Mouse (Mus musculus): Measurements from ENCODE around the gene Neurl2. TPM values are rescaled to one million over a fixed set of nuclear protein-coding genes. Genes with fewer than 3 reads are reported as not detected.
A peak's percentile ranks its signal among the peaks of the same experiment; 100 is the strongest.
"Not testable (repeated sequence)": the region's sequence is repeated elsewhere in the genome, so short reads cannot be mapped to it uniquely, and the experiment has no call there.

Gene Neurl2
- polyA plus RNA-seq, 1 experiment from 2014 or later = 6.6 TPM

DNA sequence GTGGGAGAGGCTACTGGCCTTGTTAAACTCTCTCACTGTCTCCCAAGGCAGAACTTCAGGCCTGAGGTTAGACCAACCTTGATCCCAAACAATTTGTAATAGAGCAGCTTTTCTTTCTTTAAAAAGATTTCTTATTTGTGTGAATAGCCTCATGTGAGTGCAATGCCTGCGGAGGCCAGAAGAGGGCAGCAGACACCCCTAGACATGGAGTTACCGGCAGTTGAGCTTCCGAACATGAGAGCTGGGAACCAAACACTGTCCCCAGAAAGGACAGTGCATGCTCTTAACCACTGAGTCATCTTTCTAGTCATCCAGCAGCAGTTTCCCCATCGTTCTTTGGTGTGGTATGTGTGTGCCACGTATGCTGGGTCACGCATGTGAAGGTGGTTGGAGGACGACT lies 34.3 kb upstream of the Neurl2 start:
- Histone ChIP-seq H3K4me1 (no peaks in the 10 kb centered on the region), H3K4me3 (no peak overlapping the region), H3K36me3 (replicated peaks) (no peaks in the 10 kb centered on the region), H3K9me3 (no peaks in the 10 kb centered on the region), H3K27ac (no peak overlapping the region), H3K9ac (no peak overlapping the region), H3K4me2 (no peak overlapping the region), H3K27me3 (replicated peaks) (no peaks in the 10 kb centered on the region)
- WGBS = 90% methylated on average over 7 of the region's 7 CpGs
- no peak for ATAC-seq (replicated peaks)

DNA sequence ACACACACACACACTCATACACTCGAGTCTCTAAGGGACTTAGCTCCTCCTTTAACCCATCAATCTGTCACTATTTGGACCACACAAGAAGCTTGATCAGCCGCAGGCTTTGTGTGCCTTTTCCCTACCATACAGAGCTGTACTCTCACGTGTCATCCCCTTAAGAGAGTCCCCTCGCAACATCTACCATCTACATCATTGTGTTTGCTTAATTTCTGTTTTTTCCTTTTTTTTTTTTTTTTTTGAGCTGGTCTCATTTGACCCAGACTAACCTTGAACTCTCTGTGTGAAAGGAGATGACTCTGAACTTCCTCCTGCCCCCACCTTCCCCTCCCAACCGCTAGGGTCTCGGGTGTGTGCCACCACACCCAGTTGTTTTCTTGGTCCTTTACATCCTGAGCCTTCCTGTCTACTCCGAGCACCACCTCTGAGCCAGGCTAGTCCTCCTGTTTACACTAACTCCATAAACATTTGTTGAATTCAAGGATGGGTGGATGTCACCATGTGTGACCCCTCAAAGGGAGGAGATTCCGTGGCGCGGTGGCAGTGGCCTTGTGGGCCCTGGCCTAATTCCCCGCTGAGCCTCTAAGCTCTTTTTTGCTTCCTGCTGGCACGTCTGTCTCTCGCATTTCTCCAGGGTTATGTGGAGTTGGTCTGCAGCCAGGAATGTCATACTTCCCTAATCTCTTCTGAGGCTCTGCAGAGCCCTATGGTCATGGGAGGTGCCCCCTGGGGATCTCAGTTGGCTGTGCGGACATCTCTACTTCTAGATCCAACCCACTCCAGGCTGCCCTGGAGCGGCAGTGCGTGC lies 33.7 kb upstream of the Neurl2 start:
- WGBS = 68% methylated on average over 16 of the region's 16 CpGs
- H3K4me1 ChIP-seq = no peaks in the 10 kb centered on the region
- H3K9me3 ChIP-seq = no peaks in the 10 kb centered on the region
- H3K36me3 ChIP-seq (replicated peaks) = no peaks in the 10 kb centered on the region
- no peak overlapping the region for H3K27ac ChIP-seq
- no peak overlapping the region for H3K4me3 ChIP-seq
- no peak for ATAC-seq (replicated peaks)
- no peaks in the 10 kb centered on the region for H3K27me3 ChIP-seq (replicated peaks)
- no peak overlapping the region for H3K4me2 ChIP-seq
- H3K9ac ChIP-seq = no peak overlapping the region

DNA sequence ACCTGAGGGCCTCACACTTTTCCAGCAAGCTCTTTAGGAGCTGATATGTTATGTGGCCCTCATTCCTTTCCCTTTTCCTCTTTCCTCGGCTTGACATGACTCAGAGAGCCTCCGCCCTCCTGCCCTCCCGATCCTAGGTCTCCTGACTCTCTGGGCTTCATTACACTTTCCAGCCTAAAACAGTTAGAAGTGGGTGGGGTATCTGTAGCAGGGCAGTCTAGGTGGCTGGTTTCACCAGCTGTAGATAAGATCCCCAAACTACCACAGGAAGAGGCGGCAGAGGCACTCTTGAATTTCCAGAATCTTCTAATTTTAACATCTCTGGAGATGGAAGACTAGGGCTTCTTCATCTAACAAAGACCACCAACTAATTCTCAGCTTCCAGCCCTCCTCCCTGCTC lies 31.3 kb upstream of the Neurl2 start:
- Histone ChIP-seq H3K4me1 (no peaks in the 10 kb centered on the region), H3K27ac (no peak overlapping the region), H3K36me3 (replicated peaks) (no peaks in the 10 kb centered on the region), H3K27me3 (replicated peaks) (peaks cover 6% of the 10 kb centered on the region; the same call in 1 of the 2 replicates), H3K4me3 (no peak overlapping the region), H3K9ac (no peak overlapping the region), H3K9me3 (no peaks in the 10 kb centered on the region), H3K4me2 (no peak overlapping the region)
- no peak for ATAC-seq (replicated peaks)
- 92% methylated on average over 4 of the region's 4 CpGs for WGBS

DNA sequence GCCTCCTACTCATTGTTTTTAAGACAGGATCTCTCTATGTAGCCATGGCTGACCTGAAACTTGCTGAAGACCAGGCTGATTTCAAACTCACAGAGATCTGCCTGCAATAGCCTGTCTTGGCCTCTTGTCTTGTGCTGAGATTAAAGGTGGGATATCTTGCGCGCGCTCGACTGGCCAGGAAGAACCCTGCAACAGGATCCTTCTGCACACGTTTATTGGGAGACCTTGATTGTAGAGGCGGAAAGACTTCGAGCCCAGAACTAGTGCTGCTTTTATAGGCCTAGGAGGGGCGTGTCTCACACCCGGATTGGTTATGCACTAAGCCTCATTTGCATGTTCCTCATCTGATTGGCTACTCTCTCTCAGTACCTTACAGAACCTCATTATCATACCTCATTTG lies 30.2 kb upstream of the Neurl2 start:
- H3K9ac ChIP-seq; H3K36me3 ChIP-seq (replicated peaks); H3K4me2 ChIP-seq; H3K4me3 ChIP-seq; ATAC-seq (replicated peaks); H3K4me1 ChIP-seq; H3K9me3 ChIP-seq; H3K27ac ChIP-seq: not testable (repeated sequence)
- 91% methylated on average over 9 of the region's 9 CpGs for WGBS
- H3K27me3 ChIP-seq (replicated peaks) = peaks cover 12% of the 10 kb centered on the region

DNA sequence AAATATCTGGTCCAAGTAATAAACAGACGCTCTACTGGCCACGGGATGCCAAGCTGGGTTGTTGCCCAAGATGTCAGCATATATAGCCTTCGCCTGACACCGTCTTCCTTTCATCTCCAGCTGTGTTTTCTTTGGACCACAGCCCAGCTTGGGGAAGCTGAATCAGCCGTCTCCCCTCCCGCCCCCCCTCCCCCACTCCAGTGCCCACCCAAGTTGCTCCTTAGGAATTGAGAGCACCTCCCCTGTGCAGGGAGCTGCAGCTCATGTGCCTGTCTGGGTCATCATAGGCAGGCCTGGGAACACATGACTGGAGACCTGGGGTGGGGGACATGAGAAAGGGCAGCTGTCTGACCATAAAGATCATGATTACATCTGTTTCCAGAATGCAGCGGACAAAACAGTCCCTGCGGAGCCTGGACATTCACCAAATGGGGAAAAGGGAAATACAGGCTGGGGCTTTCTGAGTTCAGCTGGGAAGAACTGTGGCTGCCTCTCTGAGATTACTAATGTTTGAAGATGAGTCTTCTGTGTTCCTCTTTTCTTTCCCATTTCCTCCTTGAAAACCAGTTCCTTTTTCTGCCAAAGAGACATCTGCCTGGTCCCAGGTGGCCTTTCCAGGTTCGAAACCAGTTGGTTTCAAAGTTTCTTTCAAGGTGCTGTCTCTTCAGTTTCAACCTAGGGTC lies 29.1 kb upstream of the Neurl2 start:
- Histone ChIP-seq H3K9me3 (no peaks in the 10 kb centered on the region), H3K4me1 (peaks cover 9% of the 10 kb centered on the region), H3K9ac (no peak overlapping the region), H3K27me3 (replicated peaks) (peaks cover 23% of the 10 kb centered on the region), H3K4me3 (no peak overlapping the region), H3K36me3 (replicated peaks) (no peaks in the 10 kb centered on the region), H3K27ac (peak overlapping the region; percentile 42; the same call in 1 of the 2 replicates), H3K4me2 (no peak overlapping the region)
- ATAC-seq (replicated peaks) = no peak
- 42% methylated on average over 9 of the region's 9 CpGs for WGBS

DNA sequence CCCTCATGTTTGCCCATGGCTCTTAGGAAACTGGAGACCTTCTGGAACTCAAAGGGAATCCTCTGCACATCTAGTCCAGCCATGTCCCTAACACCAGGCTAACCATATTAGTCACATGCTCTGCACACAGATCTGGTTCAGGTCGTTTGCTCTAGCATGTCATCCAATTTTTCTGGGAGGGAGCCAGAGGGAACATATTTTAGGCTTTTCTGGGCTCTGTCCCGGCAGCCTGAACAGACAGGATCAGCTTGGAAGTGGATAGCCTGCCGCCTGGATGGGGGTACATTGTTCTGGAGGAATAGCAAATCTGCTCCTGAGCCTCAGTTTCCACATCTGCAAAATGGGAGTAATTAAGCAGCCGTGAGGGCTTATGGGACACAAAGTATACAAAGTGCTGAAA lies 27.8 kb upstream of the Neurl2 start:
- peaks cover 22% of the 10 kb centered on the region for H3K4me1 ChIP-seq
- no peak overlapping the region for H3K27ac ChIP-seq
- H3K9me3 ChIP-seq = no peaks in the 10 kb centered on the region
- no peak overlapping the region for H3K4me2 ChIP-seq
- 75% methylated on average over 4 of the region's 4 CpGs for WGBS
- peaks cover 35% of the 10 kb centered on the region for H3K27me3 ChIP-seq (replicated peaks)
- no peak for ATAC-seq (replicated peaks)
- H3K36me3 ChIP-seq (replicated peaks) = no peaks in the 10 kb centered on the region
- H3K4me3 ChIP-seq = no peak overlapping the region
- H3K9ac ChIP-seq = no peak overlapping the region

GRCm38 (mm10) chr2:164859640-164860432 lies 26.6 kb upstream of the Neurl2 start:
- H3K9ac ChIP-seq = no peak overlapping the region
- H3K4me1 ChIP-seq = peaks cover 22% of the 10 kb centered on the region
- H3K27ac ChIP-seq = no peak overlapping the region
- H3K4me2 ChIP-seq = no peak overlapping the region
- no peak for ATAC-seq (replicated peaks)
- WGBS = 65% methylated on average over 9 of the region's 9 CpGs
- no peak overlapping the region for H3K4me3 ChIP-seq
- H3K36me3 ChIP-seq (replicated peaks) = no peaks in the 10 kb centered on the region
- H3K9me3 ChIP-seq = no peaks in the 10 kb centered on the region
- H3K27me3 ChIP-seq (replicated peaks) = peaks cover 42% of the 10 kb centered on the region

- no peaks in the 10 kb centered on the region for H3K9me3 ChIP-seq
- no peak overlapping the region for H3K9ac ChIP-seq
- H3K27me3 ChIP-seq (replicated peaks) = peaks cover 42% of the 10 kb centered on the region
- WGBS = 61% methylated on average over 2 of the region's 2 CpGs
- no peak overlapping the region for H3K27ac ChIP-seq
- no peaks in the 10 kb centered on the region for H3K36me3 ChIP-seq (replicated peaks)
- ATAC-seq (replicated peaks) = no peak
- no peak overlapping the region for H3K4me3 ChIP-seq
- H3K4me2 ChIP-seq = no peak overlapping the region
- H3K4me1 ChIP-seq = peaks cover 22% of the 10 kb centered on the region
Observed at GRCm38 (mm10) chr2:164859155-164859554, 25.9 kb upstream of the Neurl2 start.

DNA sequence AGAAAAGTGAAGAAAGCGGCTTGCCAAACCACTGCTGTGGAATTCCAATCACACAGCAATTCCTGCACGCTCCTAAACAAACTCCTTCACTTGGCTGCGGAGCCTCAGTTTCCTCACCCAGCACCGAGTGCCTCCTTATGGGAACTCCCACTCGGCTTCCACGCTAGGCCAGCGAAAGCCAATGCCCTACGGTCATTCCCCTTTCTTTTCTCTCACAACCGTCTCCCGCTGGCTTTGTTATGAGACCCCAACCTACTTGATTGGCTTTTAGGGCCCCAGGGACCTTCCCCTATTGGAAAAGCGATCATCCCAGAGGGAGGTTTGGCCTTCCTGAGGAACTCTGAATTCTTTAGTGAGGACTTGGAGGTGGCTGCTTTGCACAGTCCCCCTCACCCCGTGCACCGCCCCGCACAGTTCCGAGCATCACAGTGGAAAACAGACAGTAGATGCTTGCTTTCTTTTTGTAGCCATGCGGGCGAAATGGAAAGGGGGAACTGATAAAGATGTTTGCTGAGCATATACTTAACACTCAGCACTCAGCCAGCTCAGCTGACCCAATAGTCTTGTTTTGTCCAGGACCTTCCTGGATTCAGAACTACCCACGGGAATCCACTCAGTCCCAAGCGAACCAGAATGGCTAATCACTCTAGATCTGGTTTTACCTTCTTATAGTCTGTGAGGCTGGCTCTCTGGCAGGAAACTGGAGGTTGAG lies 24.7 kb upstream of the Neurl2 start:
- no peak for ATAC-seq (replicated peaks)
- 2% methylated on average over 19 of the region's 19 CpGs for WGBS
- Histone ChIP-seq H3K9ac (peak overlapping the region; percentile 42; the same call in 1 of the 2 replicates), H3K4me1 (peaks cover 22% of the 10 kb centered on the region), H3K27me3 (replicated peaks) (peaks cover 42% of the 10 kb centered on the region), H3K4me3 (peak overlapping the region; percentile 45), H3K36me3 (replicated peaks) (no peaks in the 10 kb centered on the region), H3K4me2 (peak overlapping the region; percentile 95), H3K9me3 (no peaks in the 10 kb centered on the region), H3K27ac (peak overlapping the region; percentile 60)

GRCm38 (mm10) chr2:164857101-164857821 lies 24.0 kb upstream of the Neurl2 start, which contains the start of gene Pltp:
Gene Pltp (minus strand): TSS chr2:164857711.
- H3K27me3 ChIP-seq (replicated peaks) = peaks cover 42% of the 10 kb centered on the region
- H3K27ac ChIP-seq = peak within 1 kb of the TSS; percentile 60
- H3K9ac ChIP-seq = peak within 1 kb of the TSS; percentile 42
- H3K4me3 ChIP-seq = peak within 1 kb of the TSS; percentile 45
- H3K4me1 ChIP-seq = peaks cover 22% of the 10 kb centered on the region
- under 1% methylated on average over 47 of the region's 47 CpGs for WGBS
- H3K9me3 ChIP-seq = no peaks in the 10 kb centered on the region
- H3K36me3 ChIP-seq (replicated peaks) = no peaks in the 10 kb centered on the region
- peak; percentile 78 for ATAC-seq (replicated peaks)
- H3K4me2 ChIP-seq = peak within 1 kb of the TSS; percentile 95

DNA sequence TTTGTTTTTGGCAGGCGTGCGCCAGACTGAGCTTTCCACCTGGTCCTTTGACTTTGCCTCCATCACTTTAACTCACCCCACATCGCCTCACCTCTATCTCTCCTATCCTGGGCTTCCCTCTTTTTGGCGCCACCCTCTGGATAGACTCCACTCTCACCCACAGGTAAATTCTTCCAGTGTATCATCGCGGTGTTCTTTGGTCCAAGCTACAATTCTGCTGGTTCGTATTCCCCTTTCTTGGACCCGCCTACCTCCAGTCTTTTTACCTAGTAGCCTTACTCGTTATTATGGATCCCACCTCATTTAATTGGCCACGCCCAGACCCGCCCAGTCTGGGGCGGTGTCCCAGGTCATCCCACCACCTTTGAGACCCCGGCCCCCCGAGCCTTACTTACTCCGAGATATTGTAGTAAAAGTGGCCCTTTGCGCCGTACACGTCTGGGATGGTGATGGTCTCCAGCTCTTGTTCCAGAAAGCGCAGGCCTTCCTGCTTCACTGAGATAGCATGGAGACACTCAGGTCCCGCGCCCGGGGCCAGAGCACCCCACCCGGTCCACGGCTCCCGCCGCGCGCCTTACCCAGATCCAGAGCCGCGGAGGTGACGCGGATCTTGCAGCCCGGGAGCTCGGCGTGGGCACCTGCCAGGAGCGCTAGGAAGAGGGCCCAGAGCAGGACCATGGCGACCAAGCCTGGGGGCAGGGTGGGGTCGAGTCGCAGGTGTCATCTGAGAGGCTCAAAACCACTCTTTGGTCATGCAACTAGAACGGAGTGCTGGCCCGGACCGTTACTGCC lies 23.2 kb upstream of the Neurl2 start:
- no peaks in the 10 kb centered on the region for H3K9me3 ChIP-seq
- peak overlapping the region; percentile 45 for H3K4me3 ChIP-seq
- H3K9ac ChIP-seq = peak overlapping the region; percentile 42
- no peak overlapping the region for H3K27ac ChIP-seq
- peak; percentile 57; the same call in 1 of the 2 replicates for ATAC-seq (replicated peaks)
- peak overlapping the region; percentile 95 for H3K4me2 ChIP-seq
- peaks cover 42% of the 10 kb centered on the region for H3K27me3 ChIP-seq (replicated peaks)
- WGBS = under 1% methylated on average over 42 of the region's 42 CpGs
- H3K36me3 ChIP-seq (replicated peaks) = no peaks in the 10 kb centered on the region
- peaks cover 22% of the 10 kb centered on the region for H3K4me1 ChIP-seq

Data from midbrain, embryonic 15.5 days (tissue).